25 mouse cellular contexts compared by ENCODE assay signal in genomic region chr15:102160415-102161060, GRCm38 (mm10). TPM values are rescaled to one million over a fixed set of nuclear protein-coding genes. Genes with fewer than 3 reads are reported as not detected.
DNase-seq lines count a peak whose midpoint lies in the region; ATAC-seq and TF ChIP-seq lines count a peak whose summit lies in the region.
"Had no signal": no experiment of that assay in that cellular context is flagged by ENCODE, and none has a peak within 500 bp of the region (broad histone marks: within the 10 kb centered on the region; RNA-seq: fewer than 3 reads in every experiment).

No protein-coding gene starts in this region.

- H3K4me2 ChIP-seq in hindbrain, embryonic 16.5 days (ENCODE audit: low read length), result no peak overlapping the region
- H3K4me2 ChIP-seq in stomach, embryonic 16.5 days (ENCODE audit: low read depth, low read length), result no peak overlapping the region
- H3K4me2 ChIP-seq: embryonic facial prominence, embryonic 13.5 days; hindbrain, embryonic 13.5 days; intestine, embryonic 15.5 days; limb, embryonic 13.5 days; liver, embryonic 13.5 days; lung, embryonic 14.5 days; midbrain, embryonic 12.5 days had no signal

- TF ChIP-seq EP300 in ES-Bruce4 (IDR thresholded peaks at IDR 0.05; ENCODE audit: insufficient read depth, low read depth, low read length), result no peak

- H3K27me3 ChIP-seq in hindbrain, embryonic 10.5 days (ENCODE audit: insufficient read depth, poor library complexity, severe bottlenecking), result 0 out of 2 replicates have a peak, but pooled peaks cover 8% of the 10 kb centered on the region
- H3K27me3 ChIP-seq in hindbrain, embryonic 16.5 days (replicated peaks; ENCODE audit: control insufficient read depth, insufficient read depth, low read length), result no peaks in the 10 kb centered on the region
- H3K27me3 ChIP-seq in ES-Bruce4 (ENCODE audit: control insufficient read depth, insufficient read depth, low read length, poor library complexity, severe bottlenecking), result no peaks in the 10 kb centered on the region
- no peaks in the 10 kb centered on the region for H3K27me3 ChIP-seq in stomach, embryonic 16.5 days (ENCODE audit: control insufficient read depth, insufficient read depth, low read length)
- H3K27me3 ChIP-seq: embryonic facial prominence, embryonic 13.5 days; hindbrain, embryonic 13.5 days; intestine, embryonic 15.5 days; limb, embryonic 13.5 days; liver, embryonic 13.5 days; midbrain, embryonic 12.5 days had no signal

- TF ChIP-seq POLR2A in ES-Bruce4 (IDR thresholded peaks at IDR 0.05; ENCODE audit: insufficient read depth, low read length), result no peak

- no peak overlapping the region for H3K9ac ChIP-seq in hindbrain, embryonic 16.5 days (ENCODE audit: low read depth, low read length)
- peak overlapping the region; percentile 30 for H3K9ac ChIP-seq in ES-Bruce4 (ENCODE audit: low read depth, poor library complexity, severe bottlenecking)
- H3K9ac ChIP-seq in stomach, embryonic 16.5 days (ENCODE audit: low read length), result no peak overlapping the region
- H3K9ac ChIP-seq: embryonic facial prominence, embryonic 13.5 days; hindbrain, embryonic 13.5 days; intestine, embryonic 15.5 days; limb, embryonic 13.5 days; liver, embryonic 13.5 days; lung, embryonic 14.5 days; midbrain, embryonic 12.5 days had no signal

- peak overlapping the region; percentile 18 for H3K27ac ChIP-seq in hindbrain, embryonic 10.5 days
- H3K27ac ChIP-seq in hindbrain, embryonic 16.5 days (ENCODE audit: low read depth, low read length), result no peak overlapping the region
- no peak overlapping the region for H3K27ac ChIP-seq in ES-Bruce4 (ENCODE audit: insufficient read depth, low read length)
- no peak overlapping the region for H3K27ac ChIP-seq in stomach, embryonic 16.5 days (ENCODE audit: low read length)
- H3K27ac ChIP-seq: embryonic facial prominence, embryonic 13.5 days; heart, embryonic 10.5 days; hindbrain, embryonic 13.5 days; intestine, embryonic 15.5 days; limb, embryonic 13.5 days; liver, embryonic 13.5 days; midbrain, embryonic 12.5 days had no signal

- peak; percentile 57 for TF ChIP-seq CTCF in ES-Bruce4 (IDR thresholded peaks at IDR 0.05; ENCODE audit: low read depth, low read length)

- H3K4me3 ChIP-seq in hindbrain, embryonic 10.5 days, result no peak overlapping the region
- H3K4me3 ChIP-seq in hindbrain, embryonic 16.5 days (ENCODE audit: low read length), result no peak overlapping the region
- H3K4me3 ChIP-seq in ES-Bruce4 (ENCODE audit: low read depth, low read length), result peak overlapping the region; percentile 51
- H3K4me3 ChIP-seq in stomach, embryonic 16.5 days (replicated peaks; ENCODE audit: low read length), result no peak overlapping the region
- H3K4me3 ChIP-seq: embryonic facial prominence, embryonic 13.5 days; heart, embryonic 10.5 days; hindbrain, embryonic 13.5 days; intestine, embryonic 15.5 days; limb, embryonic 13.5 days; liver, embryonic 13.5 days; midbrain, embryonic 12.5 days had no signal

- H3K4me1 ChIP-seq in hindbrain, embryonic 10.5 days (replicated peaks), result peaks cover 35% of the 10 kb centered on the region
- peaks cover 5% of the 10 kb centered on the region for H3K4me1 ChIP-seq in hindbrain, embryonic 16.5 days (ENCODE audit: control insufficient read depth, insufficient read depth, low read depth, low read length)
- H3K4me1 ChIP-seq in ES-Bruce4 (ENCODE audit: control insufficient read depth, insufficient read depth, low read length), result peaks cover 7% of the 10 kb centered on the region
- H3K4me1 ChIP-seq in stomach, embryonic 16.5 days (ENCODE audit: control insufficient read depth, insufficient read depth, low read length), result no peaks in the 10 kb centered on the region
- H3K4me1 ChIP-seq: intestine, embryonic 15.5 days; liver, embryonic 13.5 days had no signal

- 62% methylated on average over 27 of the region's 27 CpGs for WGBS in hindbrain, embryonic 10.5 days
- 63% methylated on average over 26 of the region's 27 CpGs for WGBS in hindbrain, embryonic 16.5 days
- 56% methylated on average over 26 of the region's 27 CpGs for WGBS in stomach, embryonic 16.5 days

- no peak for ATAC-seq in hindbrain, embryonic 16.5 days
- ATAC-seq in common myeloid progenitor, adult 5-6 weeks (replicated peaks; ENCODE audit: low read depth, poor library complexity, severe bottlenecking), result peak; percentile 36; the same call in 1 of the 2 replicates
- ATAC-seq in stomach, embryonic 16.5 days (ENCODE audit: insufficient read depth, low FRiP score), result peak; percentile 25; the same call in 1 of the 2 replicates
- ATAC-seq: forebrain, embryonic 14.5 days; intestine, embryonic 15.5 days had no signal

- no peaks in the 10 kb centered on the region for H3K9me3 ChIP-seq in hindbrain, embryonic 10.5 days
- H3K9me3 ChIP-seq in hindbrain, embryonic 16.5 days (ENCODE audit: control insufficient read depth, low read length), result no peaks in the 10 kb centered on the region
- H3K9me3 ChIP-seq in ES-Bruce4 (replicated peaks; ENCODE audit: control insufficient read depth, insufficient read depth, low read length, poor library complexity, severe bottlenecking), result no peaks in the 10 kb centered on the region
- no peaks in the 10 kb centered on the region for H3K9me3 ChIP-seq in stomach, embryonic 16.5 days (replicated peaks; ENCODE audit: control insufficient read depth, low read length)
- H3K9me3 ChIP-seq: embryonic facial prominence, embryonic 13.5 days; G1E; heart, embryonic 10.5 days; hindbrain, embryonic 13.5 days; intestine, embryonic 15.5 days; limb, embryonic 13.5 days; liver, embryonic 13.5 days; midbrain, embryonic 12.5 days had no signal

- H3K36me3 ChIP-seq in hindbrain, embryonic 10.5 days, result no peaks in the 10 kb centered on the region
- H3K36me3 ChIP-seq in hindbrain, embryonic 16.5 days (ENCODE audit: control insufficient read depth, insufficient read depth, low read length), result no peaks in the 10 kb centered on the region
- H3K36me3 ChIP-seq in ES-Bruce4 (ENCODE audit: control insufficient read depth, insufficient read depth, low read length, poor library complexity, severe bottlenecking), result no peaks in the 10 kb centered on the region
- no peaks in the 10 kb centered on the region for H3K36me3 ChIP-seq in stomach, embryonic 16.5 days (ENCODE audit: control insufficient read depth, insufficient read depth, low read length)
- H3K36me3 ChIP-seq: embryonic facial prominence, embryonic 13.5 days; heart, embryonic 10.5 days; hindbrain, embryonic 13.5 days; intestine, embryonic 15.5 days; limb, embryonic 13.5 days; midbrain, embryonic 12.5 days had no signal

- no peak for DNase-seq in hindbrain, embryonic 10.5 days (ENCODE audit: low spot score)
- DNase-seq in cerebellum, adult 9-11 months, result no peak
- DNase-seq in right cerebral cortex, adult 18-20 months, result no peak
- DNase-seq in kidney, adult 9 months, result no peak
- DNase-seq: adrenal gland, adult 8-10 months; cerebellum, postnatal 10 days; gastrocnemius, postnatal 14 days; liver, embryonic 13.5 days; lung, embryonic 14.5 days; lung, postnatal 36 days; right cerebral cortex, postnatal 25 days had no signal

RNA-seq across cellular contexts. Expression of gene Soat2, which starts 10.2 kb away (rescaled TPM):
- polyA plus RNA-seq in hindbrain, embryonic 10.5 days (2016; fragmentation: Nextera tagmentation; extraction: Ambion mirVana), result 0.35 and 0.38 TPM in 2 replicates
- not detected in 2 replicates for polyA plus RNA-seq in hindbrain, embryonic 16.5 days (2015; fragmentation: Nextera tagmentation; extraction: Ambion mirVana)
- polyA plus RNA-seq in ES-Bruce4 (2011; ENCODE audit: insufficient read depth, insufficient read length, low read depth, missing spikeins), result 0.45 TPM in 1 of 2 replicates, not detected in the other
- 3.3 and 6.3 TPM in 2 replicates for total RNA-seq in common myeloid progenitor, adult 5-6 weeks (2017)
- 5.4 and 6.2 TPM in 2 replicates for polyA plus RNA-seq in stomach, embryonic 16.5 days (2015; fragmentation: Nextera tagmentation; extraction: Ambion mirVana)
- total RNA-seq: layer of hippocampus, postnatal 25 days had no signal
- polyA plus RNA-seq: embryonic facial prominence, embryonic 13.5 days; forebrain, embryonic 14.5 days; hindbrain, embryonic 13.5 days; neural tube, embryonic 14.5 days had no signal

RNA-seq across cellular contexts. Expression of gene Igfbp6, which starts 16.4 kb away (rescaled TPM):
- polyA plus RNA-seq in hindbrain, embryonic 10.5 days (2016; fragmentation: Nextera tagmentation; extraction: Ambion mirVana), result 0.20 TPM in 1 of 2 replicates, not detected in the other
- 3.9 and 4.4 TPM in 2 replicates for polyA plus RNA-seq in hindbrain, embryonic 16.5 days (2015; fragmentation: Nextera tagmentation; extraction: Ambion mirVana)
- 2.0 and 2.2 TPM in 2 replicates for polyA plus RNA-seq in ES-Bruce4 (2011; ENCODE audit: insufficient read depth, insufficient read length, low read depth, missing spikeins)
- not detected in 2 replicates for total RNA-seq in common myeloid progenitor, adult 5-6 weeks (2017)
- 18.5 and 21.2 TPM in 2 replicates for polyA plus RNA-seq in stomach, embryonic 16.5 days (2015; fragmentation: Nextera tagmentation; extraction: Ambion mirVana)

RNA-seq across cellular contexts. Expression of gene Spryd3, which starts 24.5 kb away (rescaled TPM):
- 14.6 and 17.6 TPM in 2 replicates for polyA plus RNA-seq in hindbrain, embryonic 10.5 days (2016; fragmentation: Nextera tagmentation; extraction: Ambion mirVana)
- polyA plus RNA-seq in hindbrain, embryonic 16.5 days (2015; fragmentation: Nextera tagmentation; extraction: Ambion mirVana), result 105 and 108 TPM in 2 replicates
- 11.7 and 15.1 TPM in 2 replicates for polyA plus RNA-seq in ES-Bruce4 (2011; ENCODE audit: insufficient read depth, insufficient read length, low read depth, missing spikeins)
- total RNA-seq in common myeloid progenitor, adult 5-6 weeks (2017), result 9.7 and 15.5 TPM in 2 replicates
- 29.2 and 35.0 TPM in 2 replicates for polyA plus RNA-seq in stomach, embryonic 16.5 days (2015; fragmentation: Nextera tagmentation; extraction: Ambion mirVana)

RNA-seq across cellular contexts. Expression of gene Zfp740, which starts 42.5 kb away (rescaled TPM):
- 61.8 and 67.1 TPM in 2 replicates for polyA plus RNA-seq in hindbrain, embryonic 10.5 days (2016; fragmentation: Nextera tagmentation; extraction: Ambion mirVana)
- polyA plus RNA-seq in hindbrain, embryonic 16.5 days (2015; fragmentation: Nextera tagmentation; extraction: Ambion mirVana), result 39.6 and 51.0 TPM in 2 replicates
- 53.7 and 54.3 TPM in 2 replicates for polyA plus RNA-seq in ES-Bruce4 (2011; ENCODE audit: insufficient read depth, insufficient read length, low read depth, missing spikeins)
- 33.7 and 35.4 TPM in 2 replicates for total RNA-seq in common myeloid progenitor, adult 5-6 weeks (2017)
- polyA plus RNA-seq in stomach, embryonic 16.5 days (2015; fragmentation: Nextera tagmentation; extraction: Ambion mirVana), result 46.0 and 49.6 TPM in 2 replicates

RNA-seq across cellular contexts. Expression of gene Csad, which starts 44.0 kb away (rescaled TPM):
- 34.0 and 35.5 TPM in 2 replicates for polyA plus RNA-seq in hindbrain, embryonic 10.5 days (2016; fragmentation: Nextera tagmentation; extraction: Ambion mirVana)
- 35.5 and 43.3 TPM in 2 replicates for polyA plus RNA-seq in hindbrain, embryonic 16.5 days (2015; fragmentation: Nextera tagmentation; extraction: Ambion mirVana)
- polyA plus RNA-seq in ES-Bruce4 (2011; ENCODE audit: insufficient read depth, insufficient read length, low read depth, missing spikeins), result 17.8 and 19.3 TPM in 2 replicates
- 7.0 and 27.8 TPM in 2 replicates for total RNA-seq in common myeloid progenitor, adult 5-6 weeks (2017)
- polyA plus RNA-seq in stomach, embryonic 16.5 days (2015; fragmentation: Nextera tagmentation; extraction: Ambion mirVana), result 47.3 and 50.9 TPM in 2 replicates
